Mouse (Mus musculus) liver, postnatal 0 days (tissue): ENCODE results near the gene Mmachc. TPM values are rescaled to one million over a fixed set of nuclear protein-coding genes. Genes with fewer than 3 reads are reported as not detected.
"Not testable (repeated sequence)": the region's sequence is repeated elsewhere in the genome, so short reads cannot be mapped to it uniquely, and the experiment has no call there.

Source experiments
- ATAC-seq: fragments of 200-750 bp; cut with Nextera tagmentation; 2 replicates; pipeline ENCODE4 v1.8.0; 2017; ENCODE audit warnings: mild to moderate bottlenecking, moderate library complexity
- DNase-seq: peaks from one replicate; pipeline ENCODE4 v3.0.0-alpha.2; 2016
- H3K27ac ChIP-seq: fragments of 300-500 bp; sonication (generic); 2 replicates; pipeline ENCODE4 v1.5.1; 2014; ENCODE audit warnings: antibody characterized with exemption, moderate library complexity, mild to moderate bottlenecking, low read depth
- H3K27me3 ChIP-seq: fragments of 300-500 bp; sonication (generic); 2 replicates; pipeline ENCODE4 v1.6.1; 2014; ENCODE audit warnings: low read length, control low read depth, mixed read lengths; ENCODE audit not compliant: insufficient read depth
- H3K36me3 ChIP-seq: fragments of 300-500 bp; sonication (generic); replicated peaks from 2 replicates; pipeline ENCODE4 v1.6.1; 2014; ENCODE audit warnings: mild to moderate bottlenecking, control low read depth, low read length, moderate library complexity, mixed read lengths; ENCODE audit not compliant: insufficient read depth
- H3K4me1 ChIP-seq: fragments of 300-500 bp; sonication (generic); 2 replicates; pipeline ENCODE4 v1.6.1; 2014; ENCODE audit warnings: antibody characterized with exemption, mild to moderate bottlenecking, control low read depth; ENCODE audit not compliant: insufficient read depth
- H3K4me2 ChIP-seq: fragments of 300-500 bp; sonication (generic); 2 replicates; pipeline ENCODE4 v1.6.1; 2014; ENCODE audit warnings: low read depth, mild to moderate bottlenecking, low read length, moderate library complexity, mixed read lengths
- H3K4me3 ChIP-seq: fragments of 300-500 bp; sonication (generic); 2 replicates; pipeline ENCODE4 v1.5.1; 2014; ENCODE audit warnings: low read depth, low read length
- H3K9ac ChIP-seq: fragments of 300-500 bp; sonication (generic); replicated peaks from 2 replicates; pipeline ENCODE4 v1.6.1; 2014; ENCODE audit warnings: mild to moderate bottlenecking, moderate library complexity
- H3K9me3 ChIP-seq: fragments of 300-500 bp; sonication (generic); 2 replicates; pipeline ENCODE4 v1.6.1; 2016; ENCODE audit warnings: mild to moderate bottlenecking, control low read depth, low read length, mixed read lengths
- CTCF ChIP-seq: sonication (generic); IDR thresholded peaks from 2 replicates; pipeline ENCODE4 v1.5.1; 2016; ENCODE audit warnings: antibody characterized with exemption, low read depth
- EP300 ChIP-seq: IDR thresholded peaks from 2 replicates; pipeline ENCODE4 v1.6.1; 2016; ENCODE audit warnings: antibody characterized with exemption, low read depth, mild to moderate bottlenecking
- WGBS: fragments of 180-500 bp; shearing (Covaris S2); extraction: QIAGEN DNeasy Blood & Tissue Kit; methylation state at CpG from one replicate; pipeline ENCODE4 v1.1.7; 2014; ENCODE audit not compliant: insufficient replicate concordance; 5-methylcytosine and 5-hydroxymethylcytosine counted together
- polyA plus RNA-seq: library from polyadenylated mRNA; unstranded; fragments of >200 nt; fragmentation: Nextera tagmentation; extraction: Ambion mirVana; gene quantifications from 2 replicates; pipeline ENCODE4 v1.2.1, GENCODE M21; 2015

The Mmachc gene
- polyA plus RNA-seq, 1 experiment from 2014 or later = 10.8 TPM

DNA sequence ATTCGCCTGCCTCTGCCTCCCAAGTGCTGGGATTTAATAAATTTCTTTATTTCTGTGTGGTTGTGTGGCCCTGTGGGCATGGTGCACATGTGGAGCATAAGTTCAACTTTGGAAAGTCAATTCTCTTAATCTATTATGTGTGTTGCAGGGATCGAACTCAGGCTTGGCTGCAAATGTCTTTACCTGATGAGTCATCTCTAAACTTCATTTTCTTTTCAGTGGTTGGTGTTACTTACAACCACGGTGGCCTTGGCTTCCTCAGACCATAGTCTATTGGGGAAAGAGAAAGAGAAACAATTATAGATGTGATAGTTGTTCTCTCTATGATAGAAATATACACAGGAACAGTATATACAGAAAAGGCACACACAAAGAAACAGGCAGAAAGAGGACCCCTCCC, 32.2 kb downstream of the Mmachc start:
- no peak for ATAC-seq
- Histone ChIP-seq H3K9ac (no peak overlapping the region), H3K9me3 (no peaks in the 10 kb centered on the region), H3K27ac (no peak overlapping the region), H3K4me1 (peaks cover 8% of the 10 kb centered on the region), H3K27me3 (no peaks in the 10 kb centered on the region), H3K36me3 (no peaks in the 10 kb centered on the region), H3K4me3 (no peak overlapping the region), H3K4me2 (no peak overlapping the region)
- WGBS = 65% methylated on average over 3 of the region's 3 CpGs
- TF ChIP-seq EP300 (no peak), CTCF (no peak)
- no peak for DNase-seq

GRCm38 (mm10) chr4:116674761-116675160, 33.4 kb downstream of the Mmachc start:
- ATAC-seq = 0 out of 2 replicates have a peak, but pooled peaks have one; percentile 2
- not testable (repeated sequence) for DNase-seq, H3K4me3 ChIP-seq, H3K4me1 ChIP-seq, H3K9me3 ChIP-seq, H3K36me3 ChIP-seq, H3K4me2 ChIP-seq, H3K27me3 ChIP-seq, H3K9ac ChIP-seq
- 71% methylated on average over 6 of the region's 6 CpGs for WGBS
- H3K27ac ChIP-seq = 0 out of 2 replicates have a peak overlapping the region, but pooled peaks have one; percentile 52

DNA sequence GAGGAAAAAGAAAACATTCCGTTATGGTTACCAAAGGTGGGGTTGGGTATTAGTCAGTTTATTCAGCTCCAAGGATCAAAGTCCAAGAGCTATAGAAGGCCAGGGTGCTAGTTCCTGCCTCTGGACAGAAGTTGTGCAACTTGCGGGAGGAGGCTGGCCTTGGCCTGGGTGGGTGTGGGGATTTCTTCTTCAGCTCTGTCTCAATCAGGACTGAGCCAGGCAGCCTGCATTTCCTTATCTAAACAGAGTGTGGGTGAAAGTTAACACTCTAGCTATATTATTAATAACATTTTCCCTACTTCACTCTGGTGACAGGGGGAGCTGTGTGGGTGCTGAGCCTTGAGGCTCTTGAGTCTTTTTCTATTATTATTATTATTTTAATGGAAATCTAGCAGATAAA, 35.4 kb downstream of the Mmachc start:
- H3K4me2 ChIP-seq = no peak overlapping the region
- WGBS = 20% methylated on average over 2 of the region's 2 CpGs
- no peaks in the 10 kb centered on the region for H3K36me3 ChIP-seq
- no peak overlapping the region for H3K4me3 ChIP-seq
- H3K27me3 ChIP-seq = no peaks in the 10 kb centered on the region
- ATAC-seq = peak; percentile 96
- no peaks in the 10 kb centered on the region for H3K9me3 ChIP-seq
- H3K27ac ChIP-seq = peak overlapping the region; percentile 82
- H3K4me1 ChIP-seq = peaks cover 14% of the 10 kb centered on the region
- peak; percentile 81 for DNase-seq
- TF ChIP-seq EP300 (peak; percentile 85; the same call in 1 of the 2 replicates), CTCF (peak; percentile 15; the same call in 1 of the 2 replicates)
- H3K9ac ChIP-seq = no peak overlapping the region

- Histone ChIP-seq H3K4me3 (no peak overlapping the region), H3K27me3 (no peaks in the 10 kb centered on the region), H3K36me3 (no peaks in the 10 kb centered on the region), H3K27ac (no peak overlapping the region), H3K4me2 (no peak overlapping the region), H3K4me1 (peaks cover 14% of the 10 kb centered on the region), H3K9ac (no peak overlapping the region), H3K9me3 (no peaks in the 10 kb centered on the region)
- DNase-seq (no peak), ATAC-seq (no peak)
- TF ChIP-seq EP300 = no peak
- peak; percentile 65 for TF ChIP-seq CTCF
- WGBS = 42% methylated on average over 2 of the region's 2 CpGs
Observed at GRCm38 (mm10) chr4:116669291-116669690, 38.9 kb downstream of the Mmachc start.

GRCm38 (mm10) chr4:116668145-116668544, 40.1 kb downstream of the Mmachc start:
- H3K9ac ChIP-seq = no peak overlapping the region
- no peaks in the 10 kb centered on the region for H3K9me3 ChIP-seq
- TF ChIP-seq EP300 = no peak
- TF ChIP-seq CTCF = no peak
- H3K27me3 ChIP-seq = no peaks in the 10 kb centered on the region
- H3K4me1 ChIP-seq = peaks cover 8% of the 10 kb centered on the region
- H3K27ac ChIP-seq = 0 out of 2 replicates have a peak overlapping the region, but pooled peaks have one; percentile 48
- H3K4me3 ChIP-seq = no peak overlapping the region
- DNase-seq (no peak), ATAC-seq (no peak)
- H3K4me2 ChIP-seq = no peak overlapping the region
- WGBS = 31% methylated on average over 3 of the region's 3 CpGs
- no peaks in the 10 kb centered on the region for H3K36me3 ChIP-seq

DNA sequence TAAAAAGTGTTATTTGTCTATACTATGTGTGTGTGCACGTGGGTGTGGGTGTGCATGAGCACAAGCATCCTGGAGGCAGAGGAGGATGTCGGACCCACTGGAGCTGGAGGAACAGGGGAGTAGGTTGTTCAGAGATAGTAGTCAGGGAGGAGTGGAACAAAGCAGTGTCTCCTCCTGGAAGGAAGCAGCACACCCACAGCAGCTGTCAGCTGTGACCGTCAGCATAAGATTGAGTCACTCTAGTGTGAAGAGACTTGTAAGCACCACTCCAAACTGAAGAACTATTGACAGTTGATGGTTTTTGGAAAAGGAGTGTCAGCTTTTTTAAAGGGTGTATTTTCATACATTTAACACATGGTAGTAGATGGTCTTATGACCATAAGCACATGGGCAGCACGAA, 41.6 kb downstream of the Mmachc start:
- H3K36me3 ChIP-seq = no peaks in the 10 kb centered on the region
- DNase-seq = no peak
- H3K4me1 ChIP-seq = 0 out of 2 replicates have a peak, but pooled peaks cover 6% of the 10 kb centered on the region
- H3K27me3 ChIP-seq = no peaks in the 10 kb centered on the region
- WGBS = 46% methylated on average over 4 of the region's 4 CpGs
- ATAC-seq = no peak
- H3K4me2 ChIP-seq = no peak overlapping the region
- no peak overlapping the region for H3K9ac ChIP-seq
- no peak overlapping the region for H3K4me3 ChIP-seq
- TF ChIP-seq CTCF = no peak
- no peak for TF ChIP-seq EP300
- no peak overlapping the region for H3K27ac ChIP-seq
- no peaks in the 10 kb centered on the region for H3K9me3 ChIP-seq

- no peak for DNase-seq
- Histone ChIP-seq H3K4me3 (no peak overlapping the region), H3K27ac (no peak overlapping the region), H3K9ac (no peak overlapping the region), H3K9me3 (no peaks in the 10 kb centered on the region), H3K4me2 (no peak overlapping the region), H3K27me3 (no peaks in the 10 kb centered on the region), H3K36me3 (no peaks in the 10 kb centered on the region), H3K4me1 (peaks cover 4% of the 10 kb centered on the region; the same call in 1 of the 2 replicates)
- 83% methylated on average over 1 of the region's 1 CpGs for WGBS
- TF ChIP-seq CTCF (no peak), EP300 (no peak)
- no peak for ATAC-seq
Observed at GRCm38 (mm10) chr4:116661998-116662397, 46.2 kb downstream of the Mmachc start.
